Mouse (Mus musculus) MN1 (cell line): Measurements from ENCODE around the gene Pgap3.

Experiments
- DNase-seq: peaks from one replicate; pipeline ENCODE4 v3.0.0-alpha.2; 2016; ENCODE audit warnings: low spot score

Pgap3 gene

DNA sequence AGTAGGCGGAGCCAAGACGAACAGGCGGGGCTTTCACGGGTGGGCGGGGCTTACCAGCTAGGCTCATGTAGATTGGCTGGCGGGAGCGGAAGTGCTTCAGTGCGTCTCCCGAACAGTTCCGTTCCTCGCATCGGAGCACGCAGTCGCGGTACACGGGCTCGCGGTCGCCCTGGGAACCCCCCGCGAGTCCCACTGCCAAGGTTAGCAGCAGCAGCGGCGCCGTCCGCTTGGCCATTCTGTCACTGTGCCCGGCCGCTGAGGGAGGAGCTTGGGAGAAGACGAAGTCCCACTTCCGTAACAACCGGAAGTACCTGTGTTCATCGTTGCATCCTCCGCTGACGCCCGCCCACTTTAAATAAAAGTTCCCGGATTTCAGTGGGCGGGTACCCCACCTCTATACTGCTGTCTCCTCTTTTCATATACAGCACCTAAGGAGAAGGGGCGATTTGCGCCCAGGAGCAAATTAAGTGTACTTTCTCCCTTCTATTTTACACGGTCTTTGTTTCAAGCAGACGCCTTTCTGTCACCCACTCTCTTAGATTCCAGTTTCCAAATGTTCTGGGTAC lies at the start of gene Pgap3:
TSS of gene Pgap3 (minus strand) at position 330 of the 566 bp plus-strand sequence.
- peak; percentile 86 for DNase-seq

DNA sequence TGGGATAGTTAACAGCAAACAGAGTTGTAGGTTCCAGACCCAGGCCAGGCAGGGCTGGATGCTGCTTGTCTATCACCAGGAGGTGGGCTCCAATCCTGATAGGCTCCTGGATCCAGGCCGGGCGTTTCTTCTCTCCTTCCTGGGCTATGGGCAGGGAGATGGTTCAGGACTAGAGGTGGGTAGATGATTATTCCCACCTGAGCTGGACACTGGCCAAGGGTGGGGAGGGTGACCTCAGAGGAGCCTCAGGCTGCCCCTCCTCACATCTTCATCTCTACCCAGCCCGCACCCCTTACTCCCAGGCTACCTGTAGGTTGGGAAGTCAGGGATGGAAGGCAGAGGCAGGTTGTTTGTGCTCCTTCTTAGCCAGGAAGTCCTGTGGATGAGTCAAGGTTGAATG lies 49.1 kb upstream of the Pgap3 start:
- DNase-seq: no peak

DNA sequence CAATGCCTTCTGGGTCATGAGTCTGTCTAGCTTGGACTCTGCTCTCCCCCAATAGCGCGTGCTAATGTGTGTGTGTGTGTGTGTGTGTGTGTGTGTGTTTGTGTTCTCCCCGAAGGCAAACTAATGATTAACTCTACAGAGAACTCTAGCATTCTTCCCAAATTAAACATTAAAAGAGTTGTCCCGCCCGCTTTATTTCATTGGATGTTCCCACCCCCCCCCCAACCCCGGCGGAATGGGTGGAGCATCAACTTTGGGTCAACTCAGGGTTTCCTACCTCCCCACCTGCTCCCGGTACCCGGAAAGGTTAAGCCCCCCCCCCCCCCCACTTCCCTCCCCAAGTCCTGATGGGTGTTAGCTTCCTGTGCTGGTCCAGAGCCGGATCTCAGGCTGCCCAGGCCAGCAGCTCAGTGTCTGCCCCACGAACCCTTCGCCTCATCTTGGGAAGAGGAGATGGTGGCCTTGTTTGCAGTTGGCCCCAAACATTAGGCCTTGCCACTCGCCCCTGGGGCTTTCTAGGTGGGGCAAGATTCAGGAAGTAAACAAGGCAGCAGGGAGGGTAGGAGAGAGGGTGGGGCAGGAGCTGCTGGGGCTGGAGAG lies 48.0 kb upstream of the Pgap3 start:
- DNase-seq: no peak

DNA sequence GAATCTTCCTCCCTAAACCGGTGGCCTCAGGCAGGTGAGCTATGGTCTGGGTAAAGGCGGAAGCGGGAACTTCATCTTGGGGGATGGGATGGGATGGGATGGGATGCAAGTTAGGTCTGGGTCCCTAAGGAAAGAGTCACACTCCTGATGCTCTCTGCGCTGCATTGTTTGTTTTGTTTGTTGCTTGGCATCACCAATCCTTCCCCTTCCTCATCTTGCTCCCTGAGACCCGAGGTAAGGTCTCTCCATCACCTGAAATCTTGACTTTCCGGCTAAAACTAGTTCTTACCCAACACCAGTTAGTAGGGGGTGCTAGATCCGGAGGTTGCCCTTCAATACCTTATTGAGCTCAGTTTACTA lies 47.2 kb upstream of the Pgap3 start:
- no peak for DNase-seq

DNA sequence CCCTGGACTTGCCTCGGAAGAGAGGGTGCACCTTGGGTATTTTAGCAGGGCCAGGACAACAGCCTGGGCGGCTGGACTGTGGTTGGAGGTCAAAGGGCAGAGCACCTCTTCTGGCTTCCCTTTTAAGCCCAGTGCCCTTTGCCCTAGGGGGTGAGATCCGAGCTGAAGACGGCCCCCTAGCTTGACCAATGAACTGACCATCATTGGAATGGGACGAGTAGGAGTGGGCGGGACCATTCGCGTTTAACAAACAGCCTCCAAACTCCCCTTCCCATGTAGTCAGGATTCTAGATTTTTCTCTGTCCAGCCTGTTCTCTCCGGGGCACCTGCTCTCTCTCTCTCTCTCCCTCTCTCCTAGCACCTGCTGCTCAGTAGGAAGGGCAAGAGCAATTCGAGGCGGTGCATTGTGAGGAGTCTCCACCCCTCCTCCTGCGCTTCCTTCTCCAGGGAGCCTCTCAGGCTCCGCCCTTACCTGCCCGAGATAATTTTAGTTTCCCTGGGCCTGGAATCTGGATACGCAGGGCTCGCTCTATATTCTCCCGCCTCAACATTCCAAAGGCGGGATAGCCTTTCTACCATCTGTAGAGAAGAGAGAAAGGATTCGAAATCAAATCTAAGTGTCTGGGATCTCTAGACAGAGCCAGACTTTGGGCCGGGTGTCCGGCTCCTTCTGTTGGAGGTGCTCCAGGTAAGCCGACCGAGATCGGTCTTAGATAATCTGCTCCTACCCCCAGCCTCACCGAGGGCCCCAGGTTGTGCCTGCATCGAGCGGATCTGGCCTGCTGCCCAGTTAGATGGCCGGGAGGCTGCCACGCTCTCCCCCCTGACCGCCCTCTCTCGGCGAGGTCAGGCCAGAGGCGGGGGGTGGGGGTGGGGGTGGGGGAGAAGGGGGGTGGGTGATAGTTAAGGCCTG lies 46.5 kb upstream of the Pgap3 start:
- DNase-seq: no peak

DNA sequence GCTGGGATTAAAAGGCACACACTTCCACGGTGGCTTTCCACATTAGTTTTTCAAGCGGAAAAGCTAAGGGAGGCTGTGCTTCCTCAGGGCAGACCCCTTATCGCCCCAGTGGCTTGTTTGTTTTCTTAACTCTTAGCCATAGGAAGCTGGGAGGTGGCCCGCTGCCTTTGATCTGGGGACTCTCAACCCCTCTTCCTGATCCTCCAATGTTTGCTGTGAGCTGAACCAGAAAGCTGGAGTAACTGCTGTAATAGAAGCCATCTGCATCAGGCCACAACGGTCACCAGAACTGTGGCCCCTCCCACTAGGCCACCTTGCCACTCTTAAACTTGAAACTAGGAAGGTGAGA lies 45.9 kb upstream of the Pgap3 start, which contains the start of gene Grb7:
TSS of gene Grb7 (plus strand) at position 182 of the 349 bp plus-strand sequence.
- DNase-seq: no peak

DNA sequence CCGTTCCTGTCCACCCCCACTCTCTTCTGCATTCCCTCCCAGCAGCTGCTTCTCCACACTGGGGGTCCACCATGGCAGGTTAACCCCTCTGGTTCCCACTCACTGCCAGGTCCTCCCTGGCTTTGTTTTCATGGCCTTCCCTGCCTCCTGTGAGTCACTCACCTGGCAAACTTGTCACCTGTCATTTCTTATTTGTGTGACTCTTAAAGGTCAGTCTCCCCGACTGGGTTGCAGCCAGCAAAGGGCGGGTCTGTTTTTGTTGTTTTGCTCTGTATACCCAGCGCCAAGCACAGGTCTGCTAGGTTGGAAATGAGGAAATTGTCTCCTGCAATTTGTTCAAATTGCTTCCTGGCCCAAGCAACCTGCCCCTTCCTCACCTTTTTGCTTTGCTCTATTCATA lies 45.4 kb upstream of the Pgap3 start:
- no peak for DNase-seq

DNA sequence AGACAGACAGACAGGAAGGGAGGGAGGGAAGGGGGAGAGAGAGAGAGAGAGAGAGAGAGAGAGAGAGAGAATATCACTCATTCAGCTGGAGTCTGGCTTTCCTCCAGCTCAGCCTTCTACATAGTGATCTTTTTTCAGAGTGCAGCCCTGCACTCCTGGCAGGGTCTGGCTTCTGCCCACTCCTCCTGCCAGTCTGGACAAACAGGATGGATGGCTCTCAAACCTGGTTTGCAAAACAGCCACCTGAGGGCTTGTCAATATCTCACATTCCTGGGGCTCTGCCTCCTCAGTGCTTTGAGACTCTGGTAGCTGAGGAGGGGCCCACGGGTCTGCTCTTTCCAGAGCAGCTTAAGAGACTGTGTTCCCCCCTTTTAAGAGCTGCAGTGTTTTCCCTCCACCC lies 44.9 kb upstream of the Pgap3 start:
- no peak for DNase-seq

DNA sequence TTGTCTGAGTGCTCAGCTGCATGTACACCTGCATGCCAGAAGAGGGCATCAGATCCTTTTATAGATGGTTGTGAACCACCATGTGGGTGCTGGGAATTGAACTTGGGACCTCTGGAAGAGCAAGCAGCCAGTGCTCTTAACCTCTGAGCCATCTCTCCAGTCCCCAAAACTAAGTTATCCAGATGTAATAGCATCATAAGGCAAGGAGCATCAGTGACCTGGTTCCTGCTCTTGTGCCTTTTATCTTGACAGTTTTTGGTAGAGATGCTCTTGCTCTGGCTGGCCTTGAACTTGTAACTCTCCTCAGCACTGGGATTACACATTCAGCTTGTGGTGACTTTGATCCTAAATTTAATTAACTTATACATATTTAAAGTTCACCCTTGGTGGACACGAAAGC lies 43.4 kb upstream of the Pgap3 start:
- DNase-seq: no peak

DNA sequence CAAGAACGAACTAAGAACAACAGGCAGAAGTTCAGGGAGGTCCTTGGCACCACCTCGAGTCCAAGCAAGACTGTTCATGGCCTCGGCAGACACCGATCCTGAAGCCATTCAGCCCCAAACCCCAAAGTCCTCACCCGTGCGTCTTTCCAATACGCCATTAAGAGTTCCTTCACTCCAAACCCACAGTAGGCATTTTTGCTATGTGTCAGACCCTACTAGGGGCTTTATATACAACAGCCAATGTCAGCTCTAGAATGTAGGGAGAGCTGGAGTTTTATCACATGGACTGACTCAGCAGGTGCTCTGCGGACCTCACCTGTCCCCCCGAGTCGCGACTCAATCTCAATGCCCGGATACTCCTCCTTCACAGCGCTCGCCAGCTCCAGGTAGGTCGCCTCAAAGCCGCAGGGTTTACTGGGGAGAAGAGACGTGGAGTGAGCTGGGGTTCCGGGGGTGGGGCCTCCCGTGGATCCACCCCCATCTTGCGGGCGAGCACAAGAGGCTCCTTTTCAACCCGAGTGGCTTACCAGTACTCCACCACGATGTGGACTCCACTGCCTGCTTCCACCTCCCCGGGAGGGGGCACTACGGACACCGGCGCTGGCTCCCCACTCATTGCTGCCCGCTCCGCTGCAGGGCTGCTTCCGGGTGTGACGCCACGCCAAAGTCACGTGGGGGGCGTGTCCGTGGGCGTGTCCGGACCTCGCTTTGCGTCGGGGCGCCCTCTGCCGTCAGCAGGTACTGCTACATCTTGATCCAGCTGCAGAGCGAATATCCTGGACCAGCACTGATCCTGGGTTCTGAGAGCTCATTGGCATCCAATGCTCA lies 38.3 kb upstream of the Pgap3 start, which contains the start of gene Mien1:
TSS of gene Mien1 (minus strand) at position 661 of the 828 bp plus-strand sequence.
- DNase-seq: peak; percentile 93

DNA sequence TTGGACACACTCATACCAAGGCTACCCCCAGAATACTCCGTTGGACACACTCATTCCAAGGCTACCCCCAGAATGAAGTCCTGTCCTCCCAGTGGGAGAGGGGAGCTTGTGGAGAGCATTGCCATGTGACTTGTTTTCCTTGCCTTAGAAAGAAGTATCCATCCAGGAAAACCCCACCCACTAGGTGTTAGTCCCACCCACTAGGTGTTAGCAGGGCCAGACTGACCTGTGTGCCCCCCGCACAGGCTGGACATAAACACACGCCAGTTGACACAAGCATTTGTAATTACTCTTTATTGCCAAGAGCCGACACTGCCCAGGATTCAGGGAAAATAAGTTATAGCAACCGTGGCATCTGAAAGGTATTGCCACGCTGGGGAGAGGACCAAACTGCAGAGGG lies 37.2 kb upstream of the Pgap3 start:
- no peak for DNase-seq

DNA sequence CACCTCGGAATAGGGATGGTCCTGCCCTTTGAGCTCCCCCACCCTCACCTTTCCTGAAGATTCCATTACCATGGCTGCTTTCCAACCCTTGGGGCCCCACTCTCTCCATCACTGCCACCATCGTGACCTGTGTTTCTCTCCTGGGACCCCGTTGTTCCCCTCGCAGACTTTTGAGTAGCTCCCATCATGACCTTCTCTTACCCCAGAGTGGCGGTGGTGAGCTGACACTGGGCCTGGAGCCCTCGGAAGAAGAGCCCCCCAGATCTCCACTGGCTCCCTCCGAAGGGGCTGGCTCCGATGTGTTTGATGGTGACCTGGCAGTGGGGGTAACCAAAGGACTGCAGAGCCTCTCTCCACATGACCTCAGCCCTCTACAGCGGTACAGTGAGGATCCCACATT lies 35.4 kb upstream of the Pgap3 start:
- no peak for DNase-seq

DNA sequence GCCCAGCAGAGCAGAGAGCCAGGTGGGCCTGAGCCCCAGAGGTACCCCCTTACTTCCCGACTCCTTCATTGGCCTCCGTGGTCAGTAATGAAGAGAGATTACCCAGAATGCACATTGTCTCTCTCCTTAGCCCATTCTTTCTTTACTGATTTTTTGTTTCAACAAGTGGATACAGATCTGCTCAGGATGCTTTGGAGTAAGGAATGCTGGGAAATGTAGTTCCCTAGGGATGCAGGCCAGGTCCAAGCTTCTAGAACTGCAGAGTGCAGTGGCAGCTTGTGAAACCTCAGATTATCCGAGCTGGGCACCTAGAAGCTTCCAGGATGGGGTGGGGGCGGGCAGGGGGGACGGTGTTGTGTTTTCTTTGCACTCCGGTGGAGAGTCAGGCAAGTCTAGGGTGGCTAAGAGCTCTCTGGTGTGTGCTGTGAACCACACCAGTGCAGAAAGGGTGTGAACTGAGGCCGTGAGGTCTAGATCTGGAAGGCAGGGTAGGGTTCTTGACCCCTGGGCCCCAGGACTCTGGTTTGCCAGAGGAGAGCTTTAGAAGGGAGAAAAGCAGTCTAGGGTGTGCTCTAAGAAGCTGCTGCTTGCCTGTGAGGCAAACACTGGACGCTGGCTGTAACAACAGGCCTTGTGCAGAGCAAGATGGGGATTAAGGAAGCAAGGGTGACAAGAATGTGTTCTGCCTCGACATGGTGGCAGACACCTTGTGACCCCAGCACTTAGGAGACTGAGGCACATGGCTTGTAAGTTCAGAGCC lies 31.6 kb upstream of the Pgap3 start:
- no peak for DNase-seq

DNA sequence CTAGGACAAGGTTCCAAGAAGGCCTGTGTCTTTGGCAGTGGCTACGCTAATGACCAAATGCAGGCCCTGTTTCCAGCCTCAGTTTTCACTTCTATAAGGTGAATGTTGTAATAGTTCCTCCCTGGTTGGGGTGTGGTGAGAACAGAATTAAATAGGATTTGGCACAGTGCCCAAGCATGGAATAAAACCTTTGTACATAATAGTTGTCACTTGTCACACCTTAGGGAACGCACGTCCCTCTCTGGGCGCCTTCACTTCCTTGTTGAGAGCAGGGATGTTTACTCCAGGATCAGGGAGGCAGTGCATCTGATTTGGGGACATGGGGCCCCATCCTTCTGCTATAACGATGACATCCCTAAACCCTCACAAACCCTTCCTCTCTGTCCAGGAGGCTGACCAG lies 28.1 kb upstream of the Pgap3 start:
- no peak for DNase-seq

DNA sequence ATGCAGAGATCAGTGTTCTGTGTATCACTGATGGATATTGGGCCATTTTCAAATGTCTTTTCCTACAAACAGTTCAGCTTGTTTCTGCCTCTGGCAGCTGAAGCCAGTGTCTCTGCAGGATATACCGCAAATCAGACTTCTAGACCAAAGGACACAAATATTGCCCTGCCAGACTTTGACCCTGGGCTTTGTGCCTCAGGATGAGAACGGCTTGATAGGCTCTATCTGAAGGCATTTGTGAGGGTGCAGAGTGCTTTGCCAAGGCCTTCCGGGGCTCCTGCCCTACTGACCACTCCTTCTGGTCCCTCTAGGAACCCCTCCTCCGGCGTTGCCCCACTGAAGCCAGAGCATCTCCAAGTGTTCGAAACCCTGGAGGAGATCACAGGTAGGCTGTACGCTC lies 26.3 kb upstream of the Pgap3 start:
- no peak for DNase-seq

DNA sequence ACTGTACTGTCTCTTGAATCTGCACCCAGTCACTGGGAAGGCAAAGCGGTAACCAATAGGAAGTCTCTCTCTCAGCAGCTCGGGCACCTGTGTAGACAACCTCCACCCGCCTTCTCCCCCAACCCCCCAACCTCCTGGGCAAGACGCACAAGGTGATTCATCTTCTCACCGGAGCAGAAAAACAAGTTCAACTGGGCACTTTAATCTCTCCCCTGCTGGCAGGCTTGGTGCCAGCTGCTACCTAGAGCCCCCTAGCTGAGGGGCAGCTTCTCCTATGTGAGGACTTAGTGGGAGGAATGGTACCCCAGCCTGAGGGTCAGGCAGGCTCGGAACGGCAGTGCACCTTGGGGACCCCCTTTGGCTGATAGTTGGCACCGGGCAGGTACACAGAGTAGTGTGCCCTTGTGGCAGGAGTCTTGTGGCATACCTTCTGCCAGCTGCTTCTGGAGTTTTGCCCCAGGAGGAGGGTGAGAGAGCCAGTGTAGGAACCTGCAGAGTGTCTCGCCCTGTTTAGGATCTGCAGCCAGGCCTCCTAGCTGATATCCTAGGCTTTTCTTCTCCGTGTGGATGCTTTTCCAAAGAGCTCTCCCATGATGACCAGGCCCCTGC lies 18.8 kb upstream of the Pgap3 start:
- DNase-seq: no peak

DNA sequence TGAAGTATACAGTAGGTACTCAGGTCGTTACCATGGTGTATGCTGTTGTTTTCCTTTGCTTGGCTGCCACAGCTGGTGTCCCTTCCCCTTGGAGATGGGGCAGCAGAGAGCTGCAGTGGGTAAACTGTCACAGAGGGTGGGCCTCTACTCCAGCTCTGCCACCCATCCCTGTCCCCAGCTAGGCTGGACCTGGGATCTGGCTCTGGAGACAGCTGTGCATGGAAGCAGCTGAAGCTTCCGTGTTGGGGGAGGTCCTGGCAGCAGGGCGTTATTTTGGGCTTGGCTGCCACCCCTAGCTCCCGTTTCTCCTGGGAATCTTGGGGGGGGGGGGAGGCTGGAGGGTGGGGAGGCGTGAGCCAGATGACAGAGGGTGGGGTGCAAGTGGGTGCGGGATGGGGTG lies 18.0 kb upstream of the Pgap3 start:
- DNase-seq: no peak

DNA sequence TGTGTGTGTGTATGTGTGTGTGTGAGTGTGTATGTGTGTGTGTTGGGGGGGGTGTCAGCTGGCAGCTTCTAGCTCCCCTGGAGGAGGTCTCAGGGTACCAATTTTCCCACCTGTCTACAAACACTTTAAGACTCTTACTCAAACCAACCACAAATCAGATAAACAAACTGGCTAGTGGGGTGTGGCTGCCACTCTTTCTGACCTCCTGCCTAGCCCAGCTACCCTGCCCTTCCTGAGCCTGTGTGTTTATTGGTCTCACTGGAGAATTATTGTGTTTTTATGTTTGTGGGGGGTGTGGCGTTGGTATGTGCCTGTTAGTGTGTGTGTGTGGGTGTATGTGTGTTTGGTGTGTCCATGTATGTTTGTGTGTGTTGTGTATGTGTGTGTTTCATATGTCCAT lies 16.8 kb upstream of the Pgap3 start:
- no peak for DNase-seq

DNA sequence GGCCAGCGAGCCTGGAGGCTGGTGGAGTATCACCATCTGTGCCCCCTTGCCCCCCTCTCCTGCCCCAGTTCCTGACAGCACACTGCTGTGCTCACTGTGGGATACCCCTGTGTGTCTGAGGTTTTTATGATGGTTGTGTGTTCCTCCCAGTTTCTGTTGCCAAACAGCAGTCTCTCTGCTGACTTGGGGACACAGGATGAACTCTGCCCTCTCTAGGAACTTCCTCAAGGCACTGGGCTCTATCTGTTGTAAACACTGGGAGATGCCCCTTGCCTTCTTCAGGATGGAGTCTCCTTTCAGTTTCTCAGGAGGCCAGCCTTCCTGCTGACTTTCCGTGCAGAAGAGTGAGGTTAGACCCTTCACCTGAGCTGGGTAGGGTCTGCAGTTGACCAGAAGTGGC lies 13.9 kb upstream of the Pgap3 start:
- no peak for DNase-seq

DNA sequence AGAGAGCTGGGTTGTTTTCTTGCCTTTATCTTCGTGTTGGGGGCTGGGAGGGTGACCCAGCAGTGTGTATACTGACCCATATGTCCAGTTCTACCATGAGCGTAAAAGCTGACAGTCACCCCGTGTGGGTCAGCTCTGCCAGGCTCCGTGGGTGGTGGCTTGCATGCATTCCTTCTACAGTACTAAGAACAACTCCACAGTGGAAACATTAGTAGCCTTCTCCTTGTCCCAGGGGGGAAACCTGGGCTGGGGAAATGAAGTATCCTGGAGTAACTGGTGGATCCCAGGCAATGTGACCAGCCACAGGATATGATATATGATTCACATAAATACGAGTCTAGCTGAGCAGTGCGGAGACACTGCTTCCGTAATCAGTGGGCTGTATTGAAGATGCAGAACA lies 13.4 kb upstream of the Pgap3 start:
- no peak for DNase-seq

DNA sequence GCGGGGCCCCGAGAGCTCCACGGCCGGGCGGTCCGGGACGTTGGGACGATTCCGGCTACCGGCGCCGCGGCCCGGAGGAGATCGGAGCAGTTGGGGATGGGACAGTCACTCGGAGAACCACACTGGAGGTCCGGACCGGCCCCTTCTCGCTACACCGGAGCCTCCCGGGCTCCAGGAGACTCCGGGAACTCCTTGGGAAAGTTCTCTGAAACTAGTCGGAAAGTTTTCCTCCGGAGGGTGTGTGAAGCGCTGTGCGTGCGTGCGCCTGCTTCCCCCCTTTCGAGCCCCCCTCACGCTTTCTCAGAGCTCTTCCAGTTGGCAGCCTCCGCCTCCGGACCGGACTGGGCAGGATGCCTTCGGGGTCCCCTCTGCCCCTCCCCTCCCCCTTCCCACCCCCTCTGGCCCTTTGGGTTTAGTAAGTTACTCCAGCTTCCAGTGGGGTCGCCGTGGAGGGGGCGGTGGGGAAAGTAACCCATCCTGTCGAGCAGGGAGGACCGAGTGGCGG lies 12.6 kb upstream of the Pgap3 start:
- no peak for DNase-seq
